Mouse (Mus musculus) thymus, adult 2 months (tissue): ENCODE results near the gene Sema3b. TPM values are rescaled to one million over a fixed set of nuclear protein-coding genes. Genes with fewer than 3 reads are reported as not detected.

Experiments used
- DNase-seq: peaks from one replicate; pipeline ENCODE4 v3.0.0; 2021
- H3K27ac ChIP-seq: fragments of 200-500 bp; 2 replicates; pipeline ENCODE4 v1.5.1; 2012; ENCODE audit warnings: low read length, control low read depth; ENCODE audit not compliant: control insufficient read depth, insufficient read depth
- H3K27me3 ChIP-seq: fragments of 200-500 bp; 2 replicates; pipeline ENCODE4 v1.6.1; 2012; ENCODE audit warnings: mild to moderate bottlenecking, low read length, moderate library complexity, mixed read lengths; ENCODE audit not compliant: control insufficient read depth, insufficient read depth
- H3K36me3 ChIP-seq: fragments of 200-500 bp; 2 replicates; pipeline ENCODE4 v1.6.1; 2012; ENCODE audit warnings: mild to moderate bottlenecking, low read length, moderate library complexity; ENCODE audit not compliant: control insufficient read depth, insufficient read depth
- H3K4me1 ChIP-seq: fragments of 200-500 bp; replicated peaks from 2 replicates; pipeline ENCODE4 v1.6.1; 2012; ENCODE audit warnings: low read length; ENCODE audit not compliant: control insufficient read depth, insufficient read depth
- H3K4me3 ChIP-seq: fragments of 200-500 bp; 2 replicates; pipeline ENCODE4 v1.5.1; 2012; ENCODE audit warnings: mild to moderate bottlenecking, low read length, control low read depth, moderate library complexity; ENCODE audit not compliant: control insufficient read depth, insufficient read depth
- CTCF ChIP-seq: fragments of 200-500 bp; IDR thresholded peaks from 2 replicates; pipeline ENCODE4 v1.5.1; 2012; ENCODE audit warnings: mild to moderate bottlenecking, control low read depth, low read length, moderate library complexity, borderline replicate concordance; ENCODE audit not compliant: control insufficient read depth, poor library complexity, insufficient read depth; ENCODE audit errors: extremely low read depth
- POLR2A ChIP-seq: fragments of 200-500 bp; IDR thresholded peaks from 2 replicates; pipeline ENCODE4 v1.6.1; 2012; ENCODE audit warnings: mild to moderate bottlenecking, low read length, control low read depth, moderate library complexity; ENCODE audit not compliant: control insufficient read depth, poor library complexity, insufficient read depth; ENCODE audit errors: extremely low read depth
- WGBS: fragments of 180-500 bp; shearing (Covaris S2); methylation state at CpG from one replicate; pipeline ENCODE4 v1.1.7; 2018; 5-methylcytosine and 5-hydroxymethylcytosine counted together
- polyA plus RNA-seq: library from polyadenylated mRNA; depleted of rRNA; stranded (reverse); fragments of >200 nt; gene quantifications from 2 replicates; pipeline ENCODE4 v1.2.3, GENCODE M21; 2012

Gene Sema3b
- polyA plus RNA-seq, 1 experiment: 4.9 TPM

DNA sequence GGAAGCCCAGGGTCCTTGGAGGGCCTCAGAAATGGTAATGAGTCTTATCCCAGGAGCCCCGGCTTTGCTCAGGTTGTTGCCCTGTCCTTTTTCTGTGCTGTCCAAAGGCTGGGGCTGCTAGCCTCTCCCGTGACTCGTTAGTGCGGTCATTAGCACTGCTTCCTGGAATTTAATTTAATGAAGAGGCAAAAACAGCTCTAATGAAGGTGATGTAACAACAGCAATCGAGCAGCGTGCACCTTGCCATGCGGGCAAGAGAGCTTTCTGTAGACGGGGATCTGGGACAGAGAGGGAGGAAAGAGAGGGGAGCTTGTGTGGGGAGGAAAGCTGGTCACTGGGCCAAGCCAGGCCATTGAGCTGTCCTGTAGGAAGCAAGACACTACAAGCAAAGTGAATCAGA, 32.6 kb upstream of the Sema3b start:
- TF ChIP-seq CTCF: no peak
- no peak for TF ChIP-seq POLR2A
- H3K36me3 ChIP-seq: no peaks in the 10 kb centered on the region
- H3K27ac ChIP-seq: no peak overlapping the region
- no peaks in the 10 kb centered on the region for H3K27me3 ChIP-seq
- no peak overlapping the region for H3K4me3 ChIP-seq
- WGBS: 94% methylated on average over 8 of the region's 8 CpGs
- peaks cover 16% of the 10 kb centered on the region for H3K4me1 ChIP-seq
- no peak for DNase-seq

DNA sequence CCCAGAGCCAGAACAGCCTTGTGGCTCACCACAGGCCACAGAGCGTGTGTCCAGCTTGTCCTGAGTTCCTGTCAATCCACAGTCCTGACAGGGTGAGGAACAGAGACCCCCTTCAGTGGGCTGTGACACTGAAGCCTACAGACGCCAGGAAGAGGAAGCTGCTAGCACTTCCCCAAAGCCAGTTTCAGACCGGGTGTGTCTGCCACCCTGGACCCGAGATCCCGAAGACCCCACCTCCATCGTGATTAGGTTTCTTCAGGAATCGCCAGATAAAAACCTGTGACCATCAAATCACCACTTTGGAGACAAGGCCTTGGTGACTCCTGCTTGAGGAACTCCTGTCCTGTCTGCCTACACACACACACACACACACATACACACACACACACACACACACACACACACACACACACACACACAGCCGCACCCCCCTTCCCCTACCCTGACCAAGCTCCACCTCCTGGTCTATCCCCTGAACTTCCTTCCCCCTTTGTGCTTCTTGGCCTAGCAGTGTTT, 31.3 kb upstream of the Sema3b start:
- TF ChIP-seq POLR2A (no peak), CTCF (no peak)
- Histone ChIP-seq H3K4me3 (no peak overlapping the region), H3K4me1 (peaks cover 21% of the 10 kb centered on the region), H3K36me3 (no peaks in the 10 kb centered on the region), H3K27ac (no peak overlapping the region), H3K27me3 (no peaks in the 10 kb centered on the region)
- DNase-seq: peak; percentile 45
- WGBS: 21% methylated on average over 8 of the region's 8 CpGs

DNA sequence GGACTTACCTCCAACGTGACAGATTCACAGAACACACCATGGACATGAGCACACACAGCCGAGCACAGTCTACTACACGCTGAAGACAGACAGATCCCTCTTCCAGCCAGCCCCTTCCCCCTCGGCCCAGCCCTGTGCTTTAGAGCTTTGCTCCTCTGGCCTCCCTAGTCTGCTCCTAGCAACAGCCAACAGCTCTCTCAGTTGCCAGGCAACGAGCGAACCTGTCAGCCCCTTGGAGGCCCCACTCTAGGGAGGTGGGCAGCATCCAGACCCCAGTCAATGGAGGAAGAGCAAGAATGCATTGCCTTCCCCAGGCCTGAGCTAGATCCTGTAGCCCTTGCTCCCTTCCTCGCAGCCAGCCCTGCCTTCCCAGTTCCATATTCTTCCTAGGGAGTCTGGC, 28.0 kb upstream of the Sema3b start:
- TF ChIP-seq POLR2A: no peak
- no peak for TF ChIP-seq CTCF
- H3K4me1 ChIP-seq: peaks cover 24% of the 10 kb centered on the region
- no peak overlapping the region for H3K27ac ChIP-seq
- H3K4me3 ChIP-seq: no peak overlapping the region
- WGBS: 94% methylated on average over 7 of the region's 7 CpGs
- DNase-seq: no peak
- H3K27me3 ChIP-seq: no peaks in the 10 kb centered on the region
- no peaks in the 10 kb centered on the region for H3K36me3 ChIP-seq

DNA sequence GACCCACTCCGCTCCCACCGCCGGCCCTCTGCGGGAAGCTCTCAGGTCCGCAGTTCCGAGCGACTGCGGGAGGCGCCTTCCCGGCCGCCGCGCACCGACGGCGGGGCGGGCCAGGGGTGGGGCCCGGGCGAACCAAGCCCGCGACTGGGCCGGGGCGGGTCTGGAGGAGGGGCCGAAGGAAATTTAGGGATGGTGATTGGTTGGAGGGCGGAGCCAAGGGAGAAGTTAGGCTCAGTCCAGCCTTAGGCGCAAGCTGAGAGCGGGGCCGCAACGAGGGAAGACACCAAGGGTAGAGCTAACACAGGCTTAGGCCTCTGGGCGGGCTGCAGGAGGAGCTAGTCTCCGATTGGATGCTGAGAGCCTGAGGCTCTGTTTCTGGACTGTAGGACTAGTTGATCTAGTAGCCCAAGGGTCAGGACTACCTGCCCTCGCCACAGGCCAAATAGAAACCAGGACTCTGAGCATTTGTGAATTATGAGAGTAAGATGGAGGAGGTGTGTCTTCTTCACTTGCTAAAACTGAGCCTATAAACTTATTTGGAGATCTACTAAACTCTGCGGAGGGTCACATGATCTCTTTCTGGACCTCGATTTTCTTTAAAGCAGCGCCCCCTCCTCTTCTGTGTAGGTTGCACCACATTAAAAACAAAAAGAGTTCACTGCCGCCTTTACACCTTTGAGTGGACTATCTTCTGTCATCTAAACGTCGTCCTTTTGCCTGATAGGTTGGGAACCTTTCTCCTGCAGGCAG, 26.4 kb upstream of the Sema3b start, which contains the start of gene Gnai2:
Gnai2 (minus strand) TSS at position 89 of the 750 bp plus-strand sequence.
- H3K27me3 ChIP-seq: no peaks in the 10 kb centered on the region
- DNase-seq: peak; percentile 98
- 1% methylated on average over 38 of the region's 38 CpGs for WGBS
- peak within 1 kb of the TSS; percentile 85 for H3K4me3 ChIP-seq
- no peaks in the 10 kb centered on the region for H3K36me3 ChIP-seq
- H3K4me1 ChIP-seq: peaks cover 35% of the 10 kb centered on the region
- TF ChIP-seq CTCF (peak; percentile 65; the same call in 1 of the 2 replicates), POLR2A (peak; percentile 98)
- peak within 1 kb of the TSS; percentile 77 for H3K27ac ChIP-seq

DNA sequence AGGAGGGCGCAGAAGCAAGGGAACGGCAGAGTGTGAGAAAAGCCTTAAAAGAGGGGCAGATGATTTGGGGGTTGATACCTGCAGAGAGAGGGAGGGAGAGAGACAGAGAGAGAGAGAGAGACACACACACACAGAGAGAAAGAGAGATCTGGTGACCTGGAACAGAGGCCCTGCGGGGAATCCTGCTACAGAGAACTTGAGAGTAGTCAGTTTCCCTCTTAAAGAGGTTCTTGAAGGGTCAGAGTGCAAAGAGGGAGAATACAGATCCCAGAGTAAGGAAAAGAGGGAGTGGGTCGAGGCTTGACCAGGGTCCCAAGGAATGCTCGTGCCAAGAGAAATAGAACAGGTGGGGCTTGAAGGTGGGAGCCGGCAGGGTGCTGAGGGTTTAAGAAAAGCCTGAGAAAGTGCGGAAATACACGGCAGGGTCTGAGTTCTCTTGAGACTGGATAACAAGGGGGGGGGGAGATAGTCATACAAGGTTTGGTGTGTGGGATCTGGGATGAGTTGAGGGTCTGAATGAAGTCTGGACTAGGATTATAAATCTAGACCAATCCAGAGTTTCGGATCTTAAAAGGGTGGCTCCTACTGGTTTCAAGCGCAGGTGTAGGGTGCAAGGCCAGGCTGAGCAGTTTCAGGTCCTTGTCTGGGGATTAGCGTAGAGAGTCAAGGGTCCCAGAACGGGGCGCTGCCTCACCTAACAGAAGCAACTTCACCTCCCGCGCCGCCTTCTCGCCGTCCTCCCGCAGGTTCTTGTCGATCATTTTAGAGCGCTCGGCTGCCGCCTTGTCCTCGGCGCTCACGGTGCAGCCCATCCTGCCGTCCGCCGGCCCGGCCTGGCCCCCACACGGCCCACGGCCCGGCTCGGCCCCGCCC, 25.6 kb upstream of the Sema3b start:
- under 1% methylated on average over 35 of the region's 35 CpGs for WGBS
- peak; percentile 51 for DNase-seq
- peaks cover 37% of the 10 kb centered on the region for H3K4me1 ChIP-seq

DNA sequence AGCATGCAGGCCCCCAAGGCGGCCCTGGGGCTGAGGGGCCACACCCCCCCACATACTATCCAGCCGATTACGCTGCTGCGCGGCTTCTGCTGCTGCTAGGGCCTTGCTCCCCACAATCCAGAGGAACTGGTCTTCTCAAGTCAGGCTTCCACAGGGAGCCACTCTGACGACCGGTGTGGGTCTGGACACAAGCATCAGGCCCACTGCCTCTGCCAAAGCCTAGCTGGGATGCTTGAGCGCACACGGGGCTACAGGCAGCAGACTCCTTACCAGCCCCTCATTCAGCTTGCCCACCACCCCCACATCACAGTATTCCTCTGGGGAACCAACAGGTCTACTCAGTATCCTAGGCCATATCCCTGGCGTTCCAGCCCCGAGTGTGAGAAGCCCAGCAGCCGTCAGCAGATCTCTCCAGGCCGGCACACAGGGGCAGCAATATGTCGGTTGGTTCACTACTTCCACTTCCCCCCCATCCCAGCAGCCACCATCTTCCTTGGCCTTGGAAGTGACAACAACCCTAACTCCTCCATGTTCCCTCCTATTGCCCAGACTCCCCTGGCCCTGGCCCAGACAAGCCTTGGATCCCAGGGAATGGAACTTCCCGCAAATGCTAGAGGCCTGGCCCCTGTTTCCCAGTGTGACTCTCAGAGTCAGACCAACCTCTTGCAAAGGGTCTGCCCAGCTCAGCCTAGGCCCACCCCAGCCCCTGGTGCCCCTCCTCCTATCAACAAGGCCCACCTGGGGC, 24.8 kb upstream of the Sema3b start:
- Histone ChIP-seq H3K27me3 (no peaks in the 10 kb centered on the region), H3K27ac (peak overlapping the region; percentile 77), H3K4me3 (peak overlapping the region; percentile 85), H3K4me1 (peaks cover 45% of the 10 kb centered on the region), H3K36me3 (no peaks in the 10 kb centered on the region)
- no peak for TF ChIP-seq POLR2A
- no peak for TF ChIP-seq CTCF
- WGBS: 2% methylated on average over 15 of the region's 15 CpGs
- no peak for DNase-seq

More for the DNA sequence above, 25.6 kb upstream of the Sema3b start:
- Histone ChIP-seq H3K4me3 (peak overlapping the region; percentile 85), H3K36me3 (no peaks in the 10 kb centered on the region), H3K27me3 (no peaks in the 10 kb centered on the region), H3K27ac (peak overlapping the region; percentile 77)
- no peak for TF ChIP-seq POLR2A
- TF ChIP-seq CTCF: no peak
